Mouse (Mus musculus): Measurements from ENCODE around the gene Isg20l2. TPM values are rescaled to one million over a fixed set of nuclear protein-coding genes. Genes with fewer than 3 reads are reported as not detected.
A peak's percentile ranks its signal among the peaks of the same experiment; 100 is the strongest.

The Isg20l2 gene
- polyA plus RNA-seq, 1 experiment: 54.7 TPM

DNA sequence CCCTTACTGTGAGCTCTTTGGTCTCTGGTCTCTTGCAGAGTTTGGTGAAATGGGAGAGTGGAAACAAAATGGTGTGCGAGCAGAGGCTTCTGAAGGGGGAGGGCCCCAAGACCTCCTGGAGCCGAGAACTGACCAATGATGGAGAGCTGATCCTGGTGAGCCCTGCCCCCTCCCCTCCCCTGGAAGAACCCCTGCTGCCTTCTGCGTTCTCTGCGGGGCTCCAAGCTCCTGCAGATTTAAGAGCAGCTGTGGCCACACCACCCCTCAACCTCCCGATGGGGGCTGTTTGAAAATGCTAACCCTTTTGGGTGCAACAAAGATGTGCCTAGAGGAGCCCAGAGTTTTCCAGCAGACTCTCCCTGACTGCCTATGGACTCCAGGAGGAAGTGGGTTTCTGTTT, 22.3 kb downstream of the Isg20l2 start:
- Histone ChIP-seq H3K27ac (ENCODE audit: insufficient read depth, low read length) (no peak overlapping the region), H3K4me3 (ENCODE audit: insufficient read depth, low read length) (no peak overlapping the region), H3K4me1 (ENCODE audit: control insufficient read depth, insufficient read depth, low read length) (peaks cover 5% of the 10 kb centered on the region; the same call in 1 of the 2 replicates)
- no peak for TF ChIP-seq CTCF (IDR thresholded peaks at IDR 0.05; ENCODE audit: borderline replicate concordance, insufficient read depth, low read length)
- no peak for TF ChIP-seq POLR2A (IDR thresholded peaks at IDR 0.05; ENCODE audit: low read depth, low read length)

DNA sequence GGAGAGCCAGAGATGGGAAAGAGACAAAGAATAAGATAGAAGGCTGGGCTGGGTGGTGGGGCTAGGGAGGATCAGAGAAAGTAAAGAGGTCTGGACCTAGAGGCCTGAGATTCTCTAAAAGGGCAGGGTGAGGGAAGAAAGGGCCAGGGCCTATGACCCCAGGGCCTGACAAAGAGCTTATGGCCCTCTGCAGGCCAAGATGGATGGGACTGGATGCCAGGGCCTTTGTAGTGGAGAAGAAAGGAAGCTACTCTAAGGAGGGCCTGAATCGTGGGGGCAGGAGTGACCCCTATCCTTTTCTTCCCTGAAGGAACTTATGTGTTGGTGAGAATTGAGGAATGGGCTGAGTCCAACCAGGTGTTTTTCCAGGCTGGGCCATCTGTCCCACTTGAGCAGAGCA, 27.9 kb downstream of the Isg20l2 start:
- TF ChIP-seq POLR2A (IDR thresholded peaks at IDR 0.05; ENCODE audit: low read depth, low read length): no peak
- TF ChIP-seq CTCF (IDR thresholded peaks at IDR 0.05; ENCODE audit: borderline replicate concordance, insufficient read depth, low read length): no peak
- Histone ChIP-seq H3K27ac (ENCODE audit: insufficient read depth, low read length) (no peak overlapping the region), H3K4me3 (ENCODE audit: insufficient read depth, low read length) (no peak overlapping the region), H3K4me1 (ENCODE audit: control insufficient read depth, insufficient read depth, low read length) (peaks cover 11% of the 10 kb centered on the region; the same call in 1 of the 2 replicates)

DNA sequence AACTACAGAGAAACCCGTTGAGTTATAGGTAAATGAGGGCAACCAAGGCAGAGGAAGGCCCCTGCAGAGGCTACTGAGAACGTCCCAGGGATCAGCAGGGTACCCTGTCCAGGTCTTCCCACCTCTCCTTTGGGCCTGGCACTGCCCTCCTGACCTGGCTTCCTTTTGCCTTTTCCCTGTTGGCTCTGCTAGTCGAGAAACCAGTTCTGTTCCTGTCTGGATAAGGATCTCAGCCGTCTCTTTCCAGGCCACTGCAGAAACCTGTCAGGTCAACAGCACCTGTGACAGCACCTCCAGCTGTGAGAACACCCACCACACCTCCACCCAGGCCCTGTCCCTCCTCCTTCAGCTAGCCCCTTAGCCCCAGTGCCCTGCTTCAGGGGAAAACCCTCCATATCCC, 28.4 kb downstream of the Isg20l2 start:
- Histone ChIP-seq H3K27ac (ENCODE audit: insufficient read depth, low read length) (no peak overlapping the region), H3K4me1 (ENCODE audit: control insufficient read depth, insufficient read depth, low read length) (peaks cover 11% of the 10 kb centered on the region; the same call in 1 of the 2 replicates), H3K4me3 (ENCODE audit: insufficient read depth, low read length) (no peak overlapping the region)
- TF ChIP-seq CTCF (IDR thresholded peaks at IDR 0.05; ENCODE audit: borderline replicate concordance, insufficient read depth, low read length) (no peak), POLR2A (IDR thresholded peaks at IDR 0.05; ENCODE audit: low read depth, low read length) (no peak)

DNA sequence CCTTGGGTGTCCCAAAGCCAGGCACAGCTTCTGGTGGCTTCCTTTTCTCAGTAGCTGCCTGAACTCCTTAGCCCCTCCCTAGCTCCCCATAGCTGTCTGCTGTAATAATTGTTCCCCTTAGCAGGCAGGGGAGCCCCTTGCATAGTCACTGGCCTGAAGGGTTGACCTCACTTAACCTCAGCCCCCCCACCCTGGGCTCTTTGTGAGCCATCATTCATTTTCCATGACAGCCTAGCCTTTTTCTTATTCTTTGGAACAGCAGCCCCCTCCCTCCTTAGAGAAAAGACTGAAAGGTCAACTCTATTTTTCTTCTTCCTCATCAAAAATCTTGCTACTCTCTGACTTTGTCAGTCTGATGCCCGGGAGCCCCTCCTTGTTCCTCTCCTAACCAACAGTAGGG, 28.9 kb downstream of the Isg20l2 start:
- peaks cover 11% of the 10 kb centered on the region; the same call in 1 of the 2 replicates for H3K4me1 ChIP-seq (ENCODE audit: control insufficient read depth, insufficient read depth, low read length)
- H3K4me3 ChIP-seq (ENCODE audit: insufficient read depth, low read length): no peak overlapping the region
- peak overlapping the region; percentile 21; the same call in 1 of the 2 replicates for H3K27ac ChIP-seq (ENCODE audit: insufficient read depth, low read length)
- TF ChIP-seq CTCF (IDR thresholded peaks at IDR 0.05; ENCODE audit: borderline replicate concordance, insufficient read depth, low read length): no peak
- TF ChIP-seq POLR2A (IDR thresholded peaks at IDR 0.05; ENCODE audit: low read depth, low read length): no peak

DNA sequence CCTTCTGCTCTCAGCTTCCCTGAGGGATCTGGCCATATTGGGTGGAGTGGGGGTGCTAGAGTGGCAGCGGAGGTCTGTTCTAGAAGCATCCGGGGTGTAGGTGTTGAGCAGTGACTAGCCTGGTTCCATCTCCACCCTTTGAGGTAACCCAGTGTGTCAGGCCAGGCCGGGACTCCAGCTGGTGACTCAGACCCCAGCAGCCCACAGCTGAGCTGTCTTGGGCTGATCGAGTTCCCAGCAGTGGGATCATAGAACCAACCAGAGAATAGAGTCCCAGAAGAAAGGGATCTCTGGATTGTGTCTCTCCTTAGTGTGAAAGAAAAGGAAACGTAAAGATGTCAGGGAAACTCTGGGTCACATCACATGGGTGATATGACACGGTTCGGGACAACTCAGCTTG, 29.3 kb downstream of the Isg20l2 start:
- H3K27ac ChIP-seq (ENCODE audit: insufficient read depth, low read length): peak overlapping the region; percentile 84
- no peak for TF ChIP-seq CTCF (IDR thresholded peaks at IDR 0.05; ENCODE audit: borderline replicate concordance, insufficient read depth, low read length)
- no peak for TF ChIP-seq POLR2A (IDR thresholded peaks at IDR 0.05; ENCODE audit: low read depth, low read length)
- H3K4me3 ChIP-seq (ENCODE audit: insufficient read depth, low read length): no peak overlapping the region
- peaks cover 11% of the 10 kb centered on the region; the same call in 1 of the 2 replicates for H3K4me1 ChIP-seq (ENCODE audit: control insufficient read depth, insufficient read depth, low read length)

DNA sequence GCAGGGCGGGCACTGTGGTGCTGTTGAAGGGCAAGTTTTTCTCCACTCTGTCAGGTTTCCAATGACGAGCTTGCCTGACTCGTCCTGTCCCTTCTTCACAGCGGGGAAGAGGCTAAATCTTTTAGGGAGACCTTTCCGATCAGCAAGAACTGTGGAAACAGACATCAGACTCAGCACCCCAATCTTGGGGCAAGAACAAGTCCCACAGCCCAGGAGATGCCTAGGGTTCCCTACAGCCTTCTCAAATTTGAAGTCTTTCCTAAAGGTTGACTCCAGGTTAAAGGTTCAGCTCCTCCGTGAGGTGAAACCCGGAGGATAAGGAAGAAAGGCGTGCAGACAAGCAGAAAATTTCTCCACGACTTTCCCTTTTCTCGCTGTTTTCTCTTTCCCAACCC, 30.1 kb downstream of the Isg20l2 start:
- peak overlapping the region; percentile 30; the same call in 1 of the 2 replicates for H3K4me3 ChIP-seq (ENCODE audit: insufficient read depth, low read length)
- H3K27ac ChIP-seq (ENCODE audit: insufficient read depth, low read length): peak overlapping the region; percentile 84
- TF ChIP-seq CTCF (IDR thresholded peaks at IDR 0.05; ENCODE audit: borderline replicate concordance, insufficient read depth, low read length) (no peak), POLR2A (IDR thresholded peaks at IDR 0.05; ENCODE audit: low read depth, low read length) (no peak)
- peaks cover 11% of the 10 kb centered on the region; the same call in 1 of the 2 replicates for H3K4me1 ChIP-seq (ENCODE audit: control insufficient read depth, insufficient read depth, low read length)

DNA sequence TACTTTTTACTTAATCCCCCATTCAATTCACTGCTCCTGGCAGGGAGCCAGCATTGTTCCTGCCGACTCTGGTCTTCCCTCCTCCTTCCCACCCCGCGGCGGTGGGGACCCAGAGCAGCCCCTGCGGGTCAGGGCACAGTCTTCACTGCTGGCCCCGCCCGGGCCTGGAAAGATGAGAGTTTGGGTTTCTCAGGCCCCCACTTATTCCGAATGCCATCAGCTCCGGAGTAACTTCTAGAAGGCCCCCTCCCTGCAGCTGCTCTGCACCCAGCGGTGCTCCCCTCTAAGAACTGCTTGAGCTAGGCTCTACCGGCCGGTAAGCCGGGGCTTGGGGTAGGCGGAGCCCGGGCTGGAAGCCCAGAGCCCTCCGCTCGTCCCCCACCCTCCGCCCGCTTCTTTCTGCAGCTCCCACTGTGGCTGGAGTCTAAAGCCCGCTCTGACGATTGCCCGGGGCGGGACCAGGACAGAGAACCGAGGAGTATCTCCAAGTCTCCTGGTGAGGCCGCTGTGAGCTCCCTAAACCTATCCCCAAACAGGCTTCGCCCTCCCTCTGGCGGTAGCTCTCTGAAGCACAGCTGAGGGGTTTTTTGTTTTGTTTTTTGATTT, 30.6 kb downstream of the Isg20l2 start:
- Histone ChIP-seq H3K27ac (ENCODE audit: insufficient read depth, low read length) (peak overlapping the region; percentile 84), H3K4me3 (ENCODE audit: insufficient read depth, low read length) (peak overlapping the region; percentile 30), H3K4me1 (ENCODE audit: control insufficient read depth, insufficient read depth, low read length) (peaks cover 11% of the 10 kb centered on the region; the same call in 1 of the 2 replicates)
- TF ChIP-seq POLR2A (IDR thresholded peaks at IDR 0.05; ENCODE audit: low read depth, low read length) (peak; percentile 70), CTCF (IDR thresholded peaks at IDR 0.05; ENCODE audit: borderline replicate concordance, insufficient read depth, low read length) (peak; percentile 81)

DNA sequence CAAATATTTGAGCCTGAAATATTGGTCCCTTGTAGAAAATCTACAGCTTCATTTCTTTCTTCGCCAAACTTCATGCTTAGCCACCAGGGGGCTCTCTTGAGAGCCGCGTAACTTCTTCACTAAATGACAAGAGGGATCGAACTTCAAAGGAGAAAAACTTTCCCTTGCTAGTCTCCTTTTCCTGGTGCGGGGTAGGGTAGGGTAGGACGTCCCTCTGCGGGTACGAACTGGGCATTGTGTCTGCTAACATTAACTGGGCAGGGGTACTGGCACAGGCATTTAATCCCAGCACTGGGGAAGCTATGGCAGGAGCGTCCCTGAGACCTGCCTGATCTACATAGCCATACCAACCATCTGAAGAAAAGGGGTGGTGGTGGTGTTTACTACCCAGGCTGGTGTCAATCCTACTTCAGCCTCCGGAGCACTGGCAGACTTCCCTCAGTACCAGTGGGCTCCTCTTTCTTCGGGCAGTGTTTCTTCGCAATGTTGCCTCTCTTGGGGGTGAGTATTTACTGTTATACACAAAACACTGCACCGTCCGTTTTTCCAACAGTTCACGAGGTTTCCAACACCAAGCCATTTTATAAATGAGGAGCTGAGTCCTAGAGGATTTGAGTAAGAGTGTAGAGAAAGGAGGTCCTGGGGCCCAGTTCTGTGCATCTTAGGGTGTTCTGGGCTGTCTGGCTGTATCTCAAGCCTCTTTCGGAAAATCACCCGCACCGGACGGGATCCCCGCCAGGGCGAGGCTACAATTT, 40.2 kb downstream of the Isg20l2 start:
- H3K27ac ChIP-seq (ENCODE audit: insufficient read depth, low read length): 0 out of 2 replicates have a peak overlapping the region, but pooled peaks have one; percentile 3
- H3K4me3 ChIP-seq (ENCODE audit: insufficient read depth, low read length): peak overlapping the region; percentile 77
- H3K4me1 ChIP-seq (ENCODE audit: control insufficient read depth, insufficient read depth, low read length): peaks cover 13% of the 10 kb centered on the region
- no peak for TF ChIP-seq CTCF (IDR thresholded peaks at IDR 0.05; ENCODE audit: borderline replicate concordance, insufficient read depth, low read length)
- TF ChIP-seq POLR2A (IDR thresholded peaks at IDR 0.05; ENCODE audit: low read depth, low read length): no peak

DNA sequence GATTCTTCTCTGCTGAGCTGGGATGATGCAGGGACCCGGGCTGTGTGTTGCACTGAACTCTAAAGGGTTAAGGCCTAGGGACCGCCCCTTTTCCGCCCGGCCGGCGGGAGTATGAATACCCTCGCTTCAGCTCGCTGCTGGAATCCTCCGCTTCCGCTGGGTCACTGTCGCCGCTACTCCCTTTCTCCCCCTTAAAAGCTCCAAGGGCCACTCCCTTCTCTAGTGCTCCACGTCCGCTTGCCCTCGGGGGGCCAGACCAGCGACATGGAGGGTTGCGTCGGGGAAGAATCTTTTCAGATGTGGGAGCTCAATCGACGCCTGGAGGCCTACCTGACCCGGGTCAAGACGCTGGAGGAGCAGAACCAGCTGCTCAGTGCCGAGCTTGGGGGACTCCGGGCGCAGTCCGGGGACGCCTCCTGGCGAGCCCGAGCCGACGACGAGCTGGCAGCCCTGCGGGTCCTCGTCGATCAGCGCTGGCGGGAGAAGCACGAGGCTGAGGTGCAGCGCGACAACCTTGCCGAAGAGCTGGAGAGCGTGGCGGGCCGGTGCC, 40.9 kb downstream of the Isg20l2 start, which contains the start of gene Nes:
TSS of gene Nes (plus strand) at position 140 of the 550 bp plus-strand sequence.
- peak; percentile 79 for TF ChIP-seq POLR2A (IDR thresholded peaks at IDR 0.05; ENCODE audit: low read depth, low read length)
- no peak for TF ChIP-seq CTCF (IDR thresholded peaks at IDR 0.05; ENCODE audit: borderline replicate concordance, insufficient read depth, low read length)
- Histone ChIP-seq H3K4me3 (ENCODE audit: insufficient read depth, low read length) (peak within 1 kb of the TSS; percentile 77), H3K27ac (ENCODE audit: insufficient read depth, low read length) (0 out of 2 replicates have a peak within 1 kb of the TSS, but pooled peaks have one; percentile 3), H3K4me1 (ENCODE audit: control insufficient read depth, insufficient read depth, low read length) (peaks cover 13% of the 10 kb centered on the region)
